Mouse (Mus musculus): ENCODE measurements around the gene Nkx2-2. TPM values are rescaled to one million over a fixed set of nuclear protein-coding genes. Genes with fewer than 3 reads are reported as not detected.

Nkx2-2 gene
- total and polyA plus RNA-seq, 3 experiments, result not detected

- no peak for DNase-seq (ENCODE audit: extremely low read depth)
- no peak overlapping the region for H3K4me2 ChIP-seq (ENCODE audit: insufficient read depth, low read depth, poor library complexity, severe bottlenecking)
- TF ChIP-seq USF1 (IDR thresholded peaks at IDR 0.05; ENCODE audit: low read depth, low read length) (no peak), SMC3 (IDR thresholded peaks at IDR 0.05; ENCODE audit: low read depth, low read length) (no peak), MAX (IDR thresholded peaks at IDR 0.05; ENCODE audit: low read length) (no peak), HCFC1 (IDR thresholded peaks at IDR 0.05; ENCODE audit: low read depth, low read length) (no peak), ELF1 (IDR thresholded peaks at IDR 0.05; ENCODE audit: low read depth, low read length) (no peak), CHD1 (IDR thresholded peaks at IDR 0.05; ENCODE audit: low read depth, low read length) (no peak), TCF12 (IDR thresholded peaks at IDR 0.05; ENCODE audit: low read depth, low read length) (no peak), MAZ (IDR thresholded peaks at IDR 0.05; ENCODE audit: low read depth, low read length) (no peak), CTCF (conservative IDR thresholded peaks at IDR 0.05 in 1 of 2, IDR thresholded peaks at IDR 0.05 in 1 of 2; ENCODE audit: low read depth in 2 of 2, low read length in 2 of 2) (no peak), ZC3H11A (IDR thresholded peaks at IDR 0.05; ENCODE audit: low read depth, low read length) (no peak), ZKSCAN1 (IDR thresholded peaks at IDR 0.05; ENCODE audit: borderline replicate concordance, low read depth, low read length) (no peak), SIN3A (IDR thresholded peaks at IDR 0.05; ENCODE audit: low read length) (no peak), MYC (IDR thresholded peaks at IDR 0.05; ENCODE audit: low read depth, low read length) (no peak), KAT2A (IDR thresholded peaks at IDR 0.05; ENCODE audit: insufficient replicate concordance, low read length) (no peak), ZMIZ1 (IDR thresholded peaks at IDR 0.05; ENCODE audit: low read depth, low read length) (no peak), CHD2 (IDR thresholded peaks at IDR 0.05; ENCODE audit: low read length) (no peak)
- H3K9me3 ChIP-seq (replicated peaks; ENCODE audit: low read length), result peaks cover 4% of the 10 kb centered on the region
- peaks cover 20% of the 10 kb centered on the region for H3K27me3 ChIP-seq (replicated peaks)
- H3K36me3 ChIP-seq (replicated peaks in 1 of 2; ENCODE audit: control insufficient read depth in 1 of 2, insufficient read depth in 1 of 2, low read length in 1 of 2), result no peaks in the 10 kb centered on the region
- no peaks in the 10 kb centered on the region for H3K4me1 ChIP-seq (ENCODE audit: control insufficient read depth in 1 of 2, insufficient read depth in 2 of 2)
- H3K9ac ChIP-seq (ENCODE audit: insufficient read depth, low read depth), result no peak overlapping the region
- no peak overlapping the region for H3K4me3 ChIP-seq (replicated peaks in 1 of 3; ENCODE audit: low read depth in 2 of 3, low read length in 2 of 3, poor library complexity in 1 of 3)
- in situ Hi-C loops (cut with MboI; ENCODE audit: low pct_ligation_motif_present, low pct_unique_long_range_greater_than_20kb, low sequenced_read_pairs) (no loop called here), dilution Hi-C loops (cut with MboI; ENCODE audit: extremely low pct_ligation_motif_present, extremely low pct_unique_long_range_greater_than_20kb, low sequenced_read_pairs) (no loop called here)
- H3K79me2 ChIP-seq (replicated peaks; ENCODE audit: control insufficient read depth, extremely low read depth, insufficient read depth, poor library complexity, severe bottlenecking), result no peaks in the 10 kb centered on the region
- no peak overlapping the region for H3K27ac ChIP-seq (ENCODE audit: insufficient read depth, low read depth)
Measured at GRCm38 (mm10) chr2:147184071-147184990, 9.7 kb downstream of the Nkx2-2 start.

DNA sequence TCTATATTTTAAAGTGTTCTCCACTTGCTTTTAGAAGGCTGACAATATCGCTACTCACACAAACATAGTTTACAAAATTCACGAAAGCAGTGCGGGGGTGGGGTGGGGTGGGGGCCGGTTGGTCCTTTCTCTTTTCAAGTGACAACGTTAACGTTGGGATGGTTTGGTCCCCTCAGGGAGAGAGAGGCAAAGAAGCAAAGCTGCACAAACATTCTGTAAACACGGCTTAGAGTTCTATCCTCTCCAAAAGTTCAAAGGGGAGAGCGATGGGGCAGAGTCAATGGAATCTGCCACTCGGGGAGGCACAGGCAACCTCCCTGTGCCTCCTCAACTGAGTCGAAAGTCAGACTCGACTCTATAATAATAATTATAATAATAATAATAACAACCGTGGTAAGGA, 10.5 kb downstream of the Nkx2-2 start:
- no peak for TF ChIP-seq RAD21 (IDR thresholded peaks at IDR 0.05; ENCODE audit: low read depth, low read length)
- Histone ChIP-seq H3K4me1 (ENCODE audit: control insufficient read depth in 1 of 2, insufficient read depth in 2 of 2) (no peaks in the 10 kb centered on the region), H3K9ac (ENCODE audit: insufficient read depth, low read depth) (no peak overlapping the region), H3K79me2 (replicated peaks; ENCODE audit: control insufficient read depth, extremely low read depth, insufficient read depth, poor library complexity, severe bottlenecking) (no peaks in the 10 kb centered on the region), H3K4me3 (replicated peaks in 1 of 3; ENCODE audit: low read depth in 2 of 3, low read length in 2 of 3, poor library complexity in 1 of 3) (no peak overlapping the region), H3K27me3 (replicated peaks) (peaks cover 14% of the 10 kb centered on the region), H3K36me3 (replicated peaks in 1 of 2; ENCODE audit: control insufficient read depth in 1 of 2, insufficient read depth in 1 of 2, low read length in 1 of 2) (no peaks in the 10 kb centered on the region), H3K4me2 (ENCODE audit: insufficient read depth, low read depth, poor library complexity, severe bottlenecking) (no peak overlapping the region), H3K27ac (ENCODE audit: insufficient read depth, low read depth) (no peak overlapping the region), H3K9me3 (replicated peaks; ENCODE audit: low read length) (peaks cover 4% of the 10 kb centered on the region)
- no peak for DNase-seq (ENCODE audit: extremely low read depth)
- in situ Hi-C loops (cut with MboI; ENCODE audit: low pct_ligation_motif_present, low pct_unique_long_range_greater_than_20kb, low sequenced_read_pairs), result no loop called here
- dilution Hi-C loops (cut with MboI; ENCODE audit: extremely low pct_ligation_motif_present, extremely low pct_unique_long_range_greater_than_20kb, low sequenced_read_pairs), result no loop called here
